Mouse (Mus musculus) 3134 (cell line): ENCODE data around the gene Aldh16a1.
A peak's percentile ranks its signal among the peaks of the same experiment; 100 is the strongest.
"Not testable (repeated sequence)": the region's sequence is repeated elsewhere in the genome, so short reads cannot be mapped to it uniquely, and the experiment has no call there.

ENCODE experiments used
- DNase-seq: peaks from one replicate; pipeline ENCODE4 v3.0.0-alpha.2; 2011; ENCODE audit warnings: low spot score; ENCODE audit not compliant: insufficient read length; ENCODE audit errors: extremely low read depth

Aldh16a1 gene

DNA sequence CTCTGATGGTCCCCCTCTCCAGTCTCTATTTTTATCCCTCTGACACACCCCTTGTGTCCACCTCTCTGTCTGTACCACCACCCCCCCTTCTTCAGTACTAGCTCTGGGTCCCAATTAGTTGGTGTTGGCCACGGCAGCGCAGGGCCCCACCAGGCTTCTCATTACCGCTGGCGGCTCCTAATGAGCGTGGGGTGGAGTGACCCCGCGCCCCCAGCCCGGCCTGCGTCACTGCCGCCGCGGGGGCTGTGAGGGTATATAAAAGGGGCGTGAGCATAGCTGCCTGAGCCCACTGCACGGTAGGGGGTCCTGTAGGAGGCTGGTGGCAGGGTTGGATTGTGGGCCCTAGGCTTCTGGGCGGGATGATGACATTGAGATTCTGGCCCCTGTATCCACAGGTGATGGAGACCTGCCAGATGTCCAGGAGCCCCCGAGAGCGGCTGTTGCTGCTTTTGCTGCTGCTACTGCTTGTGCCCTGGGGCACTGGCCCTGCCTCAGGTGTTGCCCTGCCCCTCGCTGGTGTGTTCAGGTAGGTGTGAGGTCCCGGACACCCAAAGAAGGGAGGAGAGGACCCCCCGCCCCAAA, 26.6 kb upstream of the Aldh16a1 start, which contains the start of gene Pth2:
Gene Pth2, plus strand, starts transcription at position 100 of the 582 bp plus-strand sequence.
- no peak for DNase-seq

- no peak for DNase-seq
Measured at GRCm38 (mm10) chr7:45179469-45179868, 25.1 kb upstream of the Aldh16a1 start, which contains the start of gene Gfy. Gene Gfy (minus strand): TSS chr7:45179569.

- DNase-seq = no peak
Measured at GRCm38 (mm10) chr7:45178550-45178949, 24.2 kb upstream of the Aldh16a1 start.

- no peak for DNase-seq
Measured at GRCm38 (mm10) chr7:45176356-45176755, 22.0 kb upstream of the Aldh16a1 start.

DNA sequence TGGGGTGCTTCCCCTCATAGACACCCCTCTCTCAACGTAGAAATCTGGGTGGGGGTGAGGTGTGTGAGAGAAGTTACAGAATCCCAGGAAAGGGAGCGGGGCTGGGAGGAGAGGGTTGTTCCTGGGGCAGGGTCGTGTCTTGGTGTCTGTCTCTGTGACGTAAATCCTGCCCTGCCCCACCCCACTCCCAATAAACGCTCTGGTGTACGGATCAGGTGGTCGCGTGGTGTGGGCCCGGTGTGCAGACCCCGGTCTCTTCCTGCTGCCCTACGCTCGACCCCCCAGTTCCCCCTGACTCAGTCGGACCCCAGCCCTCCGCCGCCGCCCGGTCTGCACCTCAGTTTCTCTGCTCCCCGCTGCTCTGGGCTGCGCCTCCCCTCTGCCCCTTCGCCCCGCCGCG, 21.5 kb upstream of the Aldh16a1 start:
- DNase-seq = no peak

- no peak for DNase-seq
Measured at GRCm38 (mm10) chr7:45175398-45175797, 21.0 kb upstream of the Aldh16a1 start.

DNA sequence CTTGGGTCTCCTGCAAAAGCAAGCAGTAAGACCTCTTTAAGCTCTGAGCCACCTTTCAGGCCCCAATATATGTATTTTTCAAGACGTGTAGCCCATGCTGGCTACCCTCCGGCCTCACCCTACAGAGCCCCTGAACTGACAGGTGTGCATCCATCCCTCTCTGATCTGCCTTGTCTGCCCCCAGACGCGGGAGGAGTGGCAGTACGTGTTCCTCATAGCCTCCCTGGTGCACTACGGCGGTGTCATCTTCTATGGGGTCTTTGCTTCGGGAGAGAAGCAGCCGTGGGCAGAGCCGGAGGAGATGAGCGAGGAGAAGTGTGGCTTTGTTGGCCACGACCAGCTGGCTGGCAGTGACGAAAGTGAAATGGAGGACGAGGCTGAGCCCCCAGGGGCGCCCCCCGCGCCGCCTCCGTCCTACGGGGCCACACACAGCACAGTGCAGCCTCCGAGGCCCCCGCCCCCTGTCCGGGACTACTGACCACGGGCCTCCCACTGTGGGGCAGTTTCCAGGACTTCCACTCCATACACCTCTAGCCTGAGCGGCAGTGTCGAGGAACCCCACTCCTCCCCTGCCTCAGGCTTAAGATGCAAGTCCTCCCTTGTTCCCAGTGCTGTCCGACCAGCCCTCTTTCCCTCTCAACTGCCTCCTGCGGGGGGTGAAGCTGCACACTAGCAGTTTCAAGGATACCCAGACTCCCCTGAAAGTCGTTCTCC, 20.3 kb upstream of the Aldh16a1 start:
- DNase-seq = no peak

DNA sequence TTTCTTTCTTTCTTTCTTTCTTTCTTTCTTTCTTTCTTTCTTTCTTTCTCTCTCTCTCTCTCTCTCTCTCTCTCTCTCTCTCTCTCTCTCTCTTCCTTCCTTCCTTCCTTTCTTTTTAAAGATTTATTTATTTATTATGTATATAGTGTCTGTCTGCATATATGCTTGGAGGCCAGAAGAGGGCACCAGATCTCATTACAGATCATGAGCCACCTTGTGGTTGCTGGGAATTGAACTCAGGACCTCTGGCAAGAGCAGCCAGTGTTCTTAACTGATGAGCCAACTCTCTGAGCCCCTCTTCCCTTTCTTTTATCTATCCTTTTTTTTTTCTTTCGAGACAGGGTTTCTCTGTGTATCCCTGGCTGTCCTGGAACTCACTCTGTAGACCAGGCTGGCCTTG, 19.4 kb upstream of the Aldh16a1 start:
- not testable (repeated sequence) for DNase-seq

GRCm38 (mm10) chr7:45172974-45173373, 18.6 kb upstream of the Aldh16a1 start:
- no peak for DNase-seq

DNA sequence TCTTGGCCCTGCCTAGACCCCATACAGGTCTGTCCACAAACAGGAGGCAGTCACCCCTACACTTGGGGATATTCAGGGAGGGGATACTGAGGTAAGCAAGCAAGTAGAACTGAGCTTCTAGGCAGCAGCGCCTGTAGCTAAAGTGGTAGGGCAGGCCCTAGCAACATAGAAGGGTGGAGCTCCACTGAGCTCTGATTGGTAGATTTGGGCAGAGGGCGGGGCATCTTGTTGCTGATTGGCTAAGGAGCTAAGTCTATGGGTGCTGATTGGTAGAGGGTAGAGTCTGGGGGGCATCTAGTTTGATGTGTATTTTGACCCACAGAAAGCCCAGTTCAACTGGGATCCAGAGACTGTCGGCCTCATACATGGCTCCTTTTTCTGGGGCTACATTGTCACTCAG, 15.1 kb upstream of the Aldh16a1 start:
- no peak for DNase-seq

DNA sequence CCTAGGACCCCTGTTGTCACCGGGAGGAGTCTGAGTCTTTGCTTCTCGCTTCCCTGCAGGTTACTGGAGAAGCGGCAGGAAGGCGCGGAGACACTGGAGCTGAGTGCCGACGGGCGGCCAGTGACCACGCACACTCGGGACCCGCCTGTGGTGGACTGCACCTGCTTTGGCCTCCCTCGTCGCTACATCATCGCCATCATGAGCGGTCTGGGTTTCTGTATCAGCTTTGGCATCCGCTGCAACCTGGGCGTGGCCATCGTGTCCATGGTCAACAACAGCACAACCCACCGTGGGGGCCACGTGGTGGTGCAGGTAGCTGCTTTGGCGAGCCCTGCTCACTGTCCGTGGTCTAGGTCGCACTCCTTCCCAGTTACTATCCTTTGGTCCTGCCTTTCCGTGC, 14.3 kb upstream of the Aldh16a1 start:
- no peak for DNase-seq

DNA sequence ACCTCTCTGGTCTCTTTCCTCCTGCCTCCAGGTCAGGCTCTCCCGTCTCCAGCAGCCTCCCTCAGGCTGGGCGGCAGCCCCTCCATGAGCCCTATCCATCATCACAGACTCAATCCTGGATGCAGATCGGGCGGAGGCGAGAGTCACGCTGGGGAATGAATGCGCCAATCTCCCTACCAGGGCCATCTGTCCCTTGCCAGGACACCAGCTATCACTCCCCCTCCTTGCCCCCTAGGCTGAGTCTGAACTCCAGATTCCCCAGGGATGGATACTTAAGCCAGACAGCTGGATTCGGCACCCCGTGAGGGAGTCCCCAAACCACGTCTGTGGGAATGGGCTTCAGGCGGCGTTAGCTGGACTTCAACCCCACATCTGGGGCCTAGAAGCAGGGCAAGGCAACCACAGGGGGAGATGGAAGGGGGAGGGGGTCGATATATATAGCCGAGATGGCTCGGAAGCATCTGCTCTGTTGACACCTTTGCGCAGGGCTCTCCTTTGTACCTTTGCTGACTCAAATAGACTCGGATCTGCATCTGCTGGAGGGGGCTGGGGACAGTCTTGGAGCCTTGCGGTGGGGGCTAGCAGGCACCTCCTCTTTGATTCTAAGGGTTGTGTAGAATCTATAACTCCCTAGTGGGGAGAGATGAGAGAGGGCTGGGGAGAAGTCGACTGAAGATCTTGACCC, 13.5 kb upstream of the Aldh16a1 start:
- DNase-seq = no peak

DNA sequence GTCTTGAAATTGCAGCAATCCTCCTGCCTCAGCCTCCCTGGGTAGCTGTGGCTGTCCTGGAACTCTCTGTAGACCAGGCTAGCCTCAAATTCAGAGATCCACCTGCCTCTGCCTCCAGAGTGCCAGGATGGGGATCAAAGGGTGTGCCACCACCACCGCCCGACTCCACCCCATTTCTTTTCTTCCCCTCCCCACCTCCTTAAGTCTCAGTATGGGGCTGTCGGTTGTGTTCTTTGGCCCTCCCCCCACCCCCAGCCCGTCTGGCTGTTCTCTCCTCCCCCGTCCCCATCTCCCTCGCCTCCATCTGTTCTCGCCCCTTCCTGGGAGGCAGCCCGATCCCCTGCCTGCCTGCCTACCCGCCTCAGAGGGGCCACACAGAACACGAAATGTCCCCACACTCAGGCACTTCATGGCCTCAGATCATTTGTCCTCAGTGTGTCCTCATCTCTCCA, 12.6 kb upstream of the Aldh16a1 start:
- no peak for DNase-seq

- no peak for DNase-seq
Measured at GRCm38 (mm10) chr7:45165701-45166100, 11.3 kb upstream of the Aldh16a1 start.

- DNase-seq = no peak
Measured at GRCm38 (mm10) chr7:45164833-45165232, 10.4 kb upstream of the Aldh16a1 start.

- DNase-seq = no peak
Measured at GRCm38 (mm10) chr7:45163735-45164490, 9.5 kb upstream of the Aldh16a1 start, which contains the start of gene Slc17a7. Gene Slc17a7 (plus strand): TSS chr7:45163949.

GRCm38 (mm10) chr7:45162996-45163615, 8.7 kb upstream of the Aldh16a1 start:
- no peak for DNase-seq

GRCm38 (mm10) chr7:45162551-45162950, 8.2 kb upstream of the Aldh16a1 start:
- no peak for DNase-seq

DNA sequence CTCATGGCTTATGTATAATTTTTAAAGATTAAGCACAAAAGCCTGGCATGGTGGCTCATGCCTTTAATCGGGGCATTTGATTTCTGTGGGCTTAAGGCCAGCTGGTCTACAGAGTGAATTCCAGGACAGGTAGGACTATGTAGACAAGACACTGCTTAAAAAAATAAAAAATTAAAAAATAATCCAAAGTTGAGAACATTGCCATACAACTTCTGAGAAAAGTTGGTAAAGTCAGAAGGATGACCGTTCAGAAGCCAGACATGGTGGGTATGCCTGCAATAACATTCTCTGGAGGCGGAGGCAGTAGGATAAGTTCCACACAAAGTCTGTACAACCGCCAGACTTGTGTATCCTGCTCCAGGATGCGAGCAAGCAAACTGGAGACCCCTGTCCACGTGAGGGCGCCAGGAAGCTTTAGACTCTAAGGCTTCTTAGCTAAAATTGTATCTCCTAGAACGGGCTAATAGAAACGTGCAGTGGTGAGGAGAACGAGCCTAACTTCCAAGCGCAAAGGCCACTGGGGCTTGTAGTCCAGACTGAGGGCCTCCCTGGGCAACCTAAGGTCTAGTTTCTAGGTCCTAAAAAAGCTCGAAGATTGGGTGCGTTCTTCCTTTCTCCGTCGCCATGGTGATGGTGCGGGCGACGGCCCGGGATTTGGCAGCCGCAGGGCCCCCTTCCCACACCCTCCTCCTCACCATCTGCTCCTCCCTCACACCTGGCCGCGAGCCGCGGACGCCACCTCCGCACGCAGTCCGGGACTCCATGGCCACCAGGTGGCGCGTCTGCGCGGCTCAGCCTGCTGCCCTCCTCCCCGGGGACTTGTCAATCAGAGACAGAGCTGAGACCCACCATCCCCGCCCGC, 7.5 kb upstream of the Aldh16a1 start:
- DNase-seq = peak; percentile 95

GRCm38 (mm10) chr7:45160866-45161265, 6.5 kb upstream of the Aldh16a1 start:
- no peak for DNase-seq
